In genomic region chr17:34950514-34951455, GRCm38 (mm10) we compare ENCODE assay signal across 8 mouse cellular contexts. TPM values are rescaled to one million over a fixed set of nuclear protein-coding genes. Genes with fewer than 3 reads are reported as not detected.
DNase-seq lines count a peak whose midpoint lies in the region; ATAC-seq and TF ChIP-seq lines count a peak whose summit lies in the region.

No protein-coding gene starts in this region.

- TF ChIP-seq POLR2A in CH12.LX (IDR thresholded peaks at IDR 0.05; ENCODE audit: low read depth, low read length), result no peak; the same call in 1 of the 2 replicates

- H3K4me3 ChIP-seq in CH12.LX (replicated peaks in 1 of 3; ENCODE audit: low read depth in 2 of 3, low read length in 2 of 3, poor library complexity in 1 of 3), result peak overlapping the region; percentile 87 to 98 (median 96)
- H3K4me3 ChIP-seq in forebrain, embryonic 12.5 days (replicated peaks), result peak overlapping the region; percentile 95
- H3K4me3 ChIP-seq in liver, embryonic 14.5 days (ENCODE audit: insufficient read depth in 1 of 2, low read depth in 2 of 2, low read length in 2 of 2), result peak overlapping the region; percentile 67 to 96

- DNase-seq in adrenal gland, postnatal 14 days, result peak; percentile 24
- DNase-seq in adrenal gland, adult 18-20 months (ENCODE audit: low spot score in 2 of 2), result no peak
- peak; percentile 37 for DNase-seq in CH12.LX (ENCODE audit: extremely low read depth)
- DNase-seq in liver, embryonic 14.5 days (ENCODE audit: low read depth in 3 of 3, low spot score in 3 of 3), result no peak
- no peak for DNase-seq in testis, postnatal 14 days (ENCODE audit: low spot score)
- DNase-seq in right cerebral cortex, adult 18-20 months, result no peak

- peaks cover 15 to 29% of the 10 kb centered on the region in 2 experiments for H3K36me3 ChIP-seq in CH12.LX (replicated peaks in 1 of 2; ENCODE audit: control insufficient read depth in 1 of 2, insufficient read depth in 1 of 2, low read length in 1 of 2)
- peaks cover 18% of the 10 kb centered on the region for H3K36me3 ChIP-seq in forebrain, embryonic 12.5 days (replicated peaks)
- peaks cover 20% of the 10 kb centered on the region for H3K36me3 ChIP-seq in liver, embryonic 14.5 days (replicated peaks; ENCODE audit: control insufficient read depth, insufficient read depth, low read depth)

- peaks cover 19% of the 10 kb centered on the region for H3K79me2 ChIP-seq in CH12.LX (replicated peaks; ENCODE audit: control insufficient read depth, extremely low read depth, insufficient read depth, poor library complexity, severe bottlenecking)

- ATAC-seq in forebrain, embryonic 12.5 days (ENCODE audit: low FRiP score), result no peak
- no peak for ATAC-seq in liver, embryonic 14.5 days (ENCODE audit: insufficient read depth)
- ATAC-seq in activated CD4-positive, CD25-positive, alpha-beta regulatory T cell, adult 4 months, result no peak

- peak overlapping the region; percentile 92 for H3K9ac ChIP-seq in CH12.LX (ENCODE audit: insufficient read depth, low read depth)
- peak overlapping the region; percentile 95 for H3K9ac ChIP-seq in forebrain, embryonic 12.5 days
- H3K9ac ChIP-seq in liver, embryonic 14.5 days (replicated peaks), result peak overlapping the region; percentile 83

- H3K4me1 ChIP-seq in CH12.LX (ENCODE audit: control insufficient read depth in 1 of 2, insufficient read depth in 2 of 2), result peaks cover 10 to 19% of the 10 kb centered on the region in 2 experiments; a peak in 3 of 4 replicates
- peaks cover 14% of the 10 kb centered on the region for H3K4me1 ChIP-seq in forebrain, embryonic 12.5 days
- peaks cover 0 to 7% of the 10 kb centered on the region in 2 experiments for H3K4me1 ChIP-seq in liver, embryonic 14.5 days (replicated peaks; ENCODE audit: control insufficient read depth in 2 of 2, insufficient read depth in 2 of 2, low read length in 1 of 2)

- H3K9me3 ChIP-seq in CH12.LX (replicated peaks; ENCODE audit: low read length), result no peaks in the 10 kb centered on the region
- no peaks in the 10 kb centered on the region for H3K9me3 ChIP-seq in forebrain, embryonic 12.5 days
- no peaks in the 10 kb centered on the region for H3K9me3 ChIP-seq in liver, embryonic 14.5 days (ENCODE audit: control insufficient read depth, low read length)

- no peak for TF ChIP-seq EP300 in CH12.LX (IDR thresholded peaks at IDR 0.05; ENCODE audit: low read length)
- no peak for TF ChIP-seq EP300 in liver, embryonic 14.5 days (IDR thresholded peaks at IDR 0.05; ENCODE audit: low read depth)

- H3K4me2 ChIP-seq in CH12.LX (ENCODE audit: insufficient read depth, low read depth, poor library complexity, severe bottlenecking), result peak overlapping the region; percentile 87
- H3K4me2 ChIP-seq in forebrain, embryonic 12.5 days, result peak overlapping the region; percentile 73
- peak overlapping the region; percentile 89 for H3K4me2 ChIP-seq in liver, embryonic 14.5 days (ENCODE audit: low read depth)

- WGBS in forebrain, embryonic 12.5 days, result 28% methylated on average over 10 of the region's 10 CpGs
- WGBS in liver, embryonic 14.5 days (ENCODE audit: insufficient replicate concordance), result 14% methylated on average over 10 of the region's 10 CpGs

- dilution Hi-C loops in CH12.LX (cut with MboI; ENCODE audit: extremely low pct_ligation_motif_present, extremely low pct_unique_long_range_greater_than_20kb, low sequenced_read_pairs), result no loop called here

- peak; percentile 26 to 43; a peak in 2 of 4 replicates for TF ChIP-seq CTCF in CH12.LX (conservative IDR thresholded peaks at IDR 0.05 in 1 of 2, IDR thresholded peaks at IDR 0.05 in 1 of 2; ENCODE audit: low read depth in 2 of 2, low read length in 2 of 2)
- TF ChIP-seq CTCF in liver, embryonic 14.5 days (IDR thresholded peaks at IDR 0.05; ENCODE audit: low read depth), result no peak

- in situ Hi-C loops in CH12.LX (cut with MboI; ENCODE audit: low pct_ligation_motif_present, low pct_unique_long_range_greater_than_20kb, low sequenced_read_pairs), result no loop called here

- no peaks in the 10 kb centered on the region for H3K27me3 ChIP-seq in CH12.LX (replicated peaks)
- peaks cover 15% of the 10 kb centered on the region for H3K27me3 ChIP-seq in forebrain, embryonic 12.5 days
- H3K27me3 ChIP-seq in liver, embryonic 14.5 days (ENCODE audit: control insufficient read depth, insufficient read depth, low read length), result no peaks in the 10 kb centered on the region

- TF ChIP-seq RAD21 in CH12.LX (IDR thresholded peaks at IDR 0.05; ENCODE audit: low read depth, low read length), result no peak

- peak overlapping the region; percentile 51; the same call in 1 of the 2 replicates for H3K27ac ChIP-seq in CH12.LX (ENCODE audit: insufficient read depth, low read depth)
- peak overlapping the region; percentile 93 for H3K27ac ChIP-seq in forebrain, embryonic 12.5 days
- H3K27ac ChIP-seq in liver, embryonic 14.5 days, result peak overlapping the region; percentile 81

TF ChIP-seq in CH12.LX, 34 proteins besides CTCF, POLR2A, EP300 and RAD21 (continues in another document):
- TF ChIP-seq MXI1 (IDR thresholded peaks at IDR 0.05; ENCODE audit: low read depth, low read length) (no peak), E2F4 (IDR thresholded peaks at IDR 0.05; ENCODE audit: insufficient replicate concordance, low read depth, low read length) (no peak), JUND (conservative IDR thresholded peaks at IDR 0.05; ENCODE audit: low read depth, low read length) (no peak), ZKSCAN1 (IDR thresholded peaks at IDR 0.05; ENCODE audit: borderline replicate concordance, low read depth, low read length) (no peak), USF1 (IDR thresholded peaks at IDR 0.05; ENCODE audit: low read depth, low read length) (no peak), SIN3A (IDR thresholded peaks at IDR 0.05; ENCODE audit: low read length) (peak; percentile 49; the same call in 1 of the 2 replicates), MAX (IDR thresholded peaks at IDR 0.05; ENCODE audit: low read length) (no peak), BHLHE40 (IDR thresholded peaks at IDR 0.05; ENCODE audit: low read depth, low read length) (no peak), GABPA (IDR thresholded peaks at IDR 0.05; ENCODE audit: insufficient replicate concordance, low read depth, low read length) (no peak)

RNA-seq across cellular contexts. Expression of gene Hspa1b, which starts 8.3 kb away (rescaled TPM):
- total RNA-seq in adrenal gland, postnatal 14 days (2021), result 29.6 and 90.6 TPM in 2 replicates
- total RNA-seq in adrenal gland, adult 18-20 months (2021), result 100 to 1,000 TPM; 635 to 643 TPM
- total RNA-seq in CH12.LX (2012; rRNA removed) (0.08 and 0.25 TPM in 2 replicates), CH12.LX (2014; rRNA removed) (0.15 and 0.30 TPM in 2 replicates)
- polyA plus RNA-seq in CH12.LX (2012; ENCODE audit: insufficient read length, low read depth), result 0.15 TPM in 1 of 2 replicates, not detected in the other
- polyA plus RNA-seq in forebrain, embryonic 12.5 days (2016; fragmentation: Nextera tagmentation; extraction: Ambion mirVana), result 0.11 and 0.21 TPM in 2 replicates
- polyA plus RNA-seq in liver, embryonic 14.5 days (2012; rRNA removed), result 1.5 and 3.5 TPM in 2 replicates
- not detected in 2 replicates for polyA plus RNA-seq in liver, embryonic 14.5 days (2014; fragmentation: Nextera tagmentation; extraction: Ambion mirVana)
- 1 to 10 TPM in 1 of 2 experiments, not detected in 1; 7.0 TPM for polyA plus RNA-seq in activated CD4-positive, CD25-positive, alpha-beta regulatory T cell, adult 4 months (2017; shearing (Covaris generic))

RNA-seq across cellular contexts. Expression of gene Gm20481, which starts 18.9 kb away (rescaled TPM):
- total RNA-seq in adrenal gland, postnatal 14 days (2021), result not detected in 2 replicates
- total RNA-seq in adrenal gland, adult 18-20 months (2021), result under 1 TPM in 1 of 2 experiments, not detected in 1; 0.60 TPM
- total RNA-seq in CH12.LX (2012; rRNA removed), result not detected in 2 replicates
- total RNA-seq in CH12.LX (2014; rRNA removed), result not detected in 2 replicates
- polyA plus RNA-seq in CH12.LX (2012; ENCODE audit: insufficient read length, low read depth), result not detected in 2 replicates
- not detected in 2 replicates for polyA plus RNA-seq in forebrain, embryonic 12.5 days (2016; fragmentation: Nextera tagmentation; extraction: Ambion mirVana)
- not detected in 2 replicates for polyA plus RNA-seq in liver, embryonic 14.5 days (2012; rRNA removed)
- not detected in 2 replicates for polyA plus RNA-seq in liver, embryonic 14.5 days (2014; fragmentation: Nextera tagmentation; extraction: Ambion mirVana)
- not detected for polyA plus RNA-seq in activated CD4-positive, CD25-positive, alpha-beta regulatory T cell, adult 4 months (2017; shearing (Covaris generic))

RNA-seq across cellular contexts. Expression of gene Neu1, which starts 19.7 kb away (rescaled TPM):
- total RNA-seq in adrenal gland, postnatal 14 days (2021), result 19.3 and 25.2 TPM in 2 replicates
- 10 to 100 TPM; 22.5 to 24.3 TPM for total RNA-seq in adrenal gland, adult 18-20 months (2021)
- 27.5 and 31.2 TPM in 2 replicates for total RNA-seq in CH12.LX (2012; rRNA removed)
- total RNA-seq in CH12.LX (2014; rRNA removed), result 28.8 and 32.0 TPM in 2 replicates
- polyA plus RNA-seq in CH12.LX (2012; ENCODE audit: insufficient read length, low read depth), result 31.9 and 35.4 TPM in 2 replicates
- polyA plus RNA-seq in forebrain, embryonic 12.5 days (2016; fragmentation: Nextera tagmentation; extraction: Ambion mirVana), result 16.2 and 16.9 TPM in 2 replicates
- polyA plus RNA-seq in liver, embryonic 14.5 days (2012; rRNA removed), result 9.7 and 11.0 TPM in 2 replicates
- polyA plus RNA-seq in liver, embryonic 14.5 days (2014; fragmentation: Nextera tagmentation; extraction: Ambion mirVana), result 10.1 and 10.4 TPM in 2 replicates
- 10 to 100 TPM; 18.6 to 19.9 TPM for polyA plus RNA-seq in activated CD4-positive, CD25-positive, alpha-beta regulatory T cell, adult 4 months (2017; shearing (Covaris generic))

RNA-seq across cellular contexts. Expression of gene Hspa1a, which starts 21.2 kb away (rescaled TPM):
- 12.7 and 38.7 TPM in 2 replicates for total RNA-seq in adrenal gland, postnatal 14 days (2021)
- total RNA-seq in adrenal gland, adult 18-20 months (2021), result 100 to 1,000 TPM; 195 to 256 TPM
- total RNA-seq in CH12.LX (2012; rRNA removed) (not detected in 2 replicates), CH12.LX (2014; rRNA removed) (not detected in 2 replicates)
- polyA plus RNA-seq in CH12.LX (2012; ENCODE audit: insufficient read length, low read depth), result not detected in 2 replicates
- polyA plus RNA-seq in forebrain, embryonic 12.5 days (2016; fragmentation: Nextera tagmentation; extraction: Ambion mirVana), result 2.0 and 2.3 TPM in 2 replicates
- polyA plus RNA-seq in liver, embryonic 14.5 days (2012; rRNA removed), result 0.90 and 2.5 TPM in 2 replicates
- polyA plus RNA-seq in liver, embryonic 14.5 days (2014; fragmentation: Nextera tagmentation; extraction: Ambion mirVana), result 0.38 and 0.41 TPM in 2 replicates
- polyA plus RNA-seq in activated CD4-positive, CD25-positive, alpha-beta regulatory T cell, adult 4 months (2017; shearing (Covaris generic)), result 1 to 10 TPM in 1 of 2 experiments, under 1 TPM in 1; 0.17 to 5.1 TPM

RNA-seq across cellular contexts. Expression of gene Hspa1l, which starts 21.7 kb away (rescaled TPM):
- 0.34 and 0.37 TPM in 2 replicates for total RNA-seq in adrenal gland, postnatal 14 days (2021)
- under 1 TPM; 0.30 to 0.58 TPM for total RNA-seq in adrenal gland, adult 18-20 months (2021)
- 0.30 and 0.38 TPM in 2 replicates for total RNA-seq in CH12.LX (2012; rRNA removed)
- not detected in 2 replicates for total RNA-seq in CH12.LX (2014; rRNA removed)
- 1.1 and 1.4 TPM in 2 replicates for polyA plus RNA-seq in CH12.LX (2012; ENCODE audit: insufficient read length, low read depth)
- 1.2 and 1.3 TPM in 2 replicates for polyA plus RNA-seq in forebrain, embryonic 12.5 days (2016; fragmentation: Nextera tagmentation; extraction: Ambion mirVana)
- polyA plus RNA-seq in liver, embryonic 14.5 days (2012; rRNA removed), result 0.02 TPM in 1 of 2 replicates, not detected in the other
- 0.19 and 0.25 TPM in 2 replicates for polyA plus RNA-seq in liver, embryonic 14.5 days (2014; fragmentation: Nextera tagmentation; extraction: Ambion mirVana)
- under 1 TPM in 1 of 2 experiments, not detected in 1; 0.46 TPM for polyA plus RNA-seq in activated CD4-positive, CD25-positive, alpha-beta regulatory T cell, adult 4 months (2017; shearing (Covaris generic))

Comparison
In these comparisons a context has a peak if more than half of its experiments do, and no peak if none do; other contexts are left out.
1. DNase-seq: peak in adrenal gland, postnatal 14 days (single experiment) and CH12.LX (single experiment); none in adrenal gland, adult 18-20 months (0 of 2), liver, embryonic 14.5 days (0 of 3), testis, postnatal 14 days (single experiment) and right cerebral cortex, adult 18-20 months (single experiment).
2. Peak in every context shown above with its lines, with median percentiles within 50 percentile points of each other: H3K27ac ChIP-seq, H3K4me2 ChIP-seq, H3K4me3 ChIP-seq and H3K9ac ChIP-seq.